Mouse (Mus musculus) kidney, adult 2 months (tissue): ENCODE results near the gene Wdr63.

Source experiments
- CTCF ChIP-seq: fragments of 200-500 bp; conservative IDR thresholded peaks from 2 replicates; pipeline ENCODE4 v1.5.1; 2011; ENCODE audit warnings: low read depth, mild to moderate bottlenecking, control low read depth, low read length, moderate library complexity, mixed read lengths; ENCODE audit not compliant: insufficient read depth, insufficient read length
- POLR2A ChIP-seq: fragments of 200-500 bp; IDR thresholded peaks from one replicate; pipeline ENCODE4 v1.6.1; 2011; ENCODE audit warnings: low read depth, low read length, control low read depth

GRCm38 (mm10) chr3:146047704-146048207, 60.2 kb downstream of the Wdr63 start:
- no peak for TF ChIP-seq CTCF
- TF ChIP-seq POLR2A = no peak
